Mouse (Mus musculus): ENCODE data around the gene Calml3. TPM values are rescaled to one million over a fixed set of nuclear protein-coding genes. Genes with fewer than 3 reads are reported as not detected.

Calml3 gene
- polyA plus RNA-seq, 1 experiment from 2014 or later, result 1.1 TPM

- Histone ChIP-seq H3K27me3 (no peaks in the 10 kb centered on the region), H3K4me1 (peaks cover 24% of the 10 kb centered on the region), H3K36me3 (no peaks in the 10 kb centered on the region), H3K9me3 (peaks cover 2% of the 10 kb centered on the region; the same call in 1 of the 2 replicates), H3K27ac (no peak overlapping the region), H3K4me3 (no peak overlapping the region), H3K4me2 (replicated peaks) (no peak overlapping the region), H3K9ac (no peak overlapping the region)
- no peak for ATAC-seq (ENCODE audit: low FRiP score, low read depth)
- WGBS, result 89% methylated on average over 5 of the region's 5 CpGs
Measured at GRCm38 (mm10) chr13:3805638-3806037, 1.5 kb upstream of the Calml3 start.

- Histone ChIP-seq H3K27me3 (no peaks in the 10 kb centered on the region), H3K4me3 (no peak overlapping the region), H3K27ac (no peak overlapping the region), H3K4me2 (replicated peaks) (no peak overlapping the region), H3K4me1 (peaks cover 27% of the 10 kb centered on the region), H3K36me3 (no peaks in the 10 kb centered on the region), H3K9ac (no peak overlapping the region), H3K9me3 (no peaks in the 10 kb centered on the region)
- WGBS, result 58% methylated on average over 2 of the region's 2 CpGs
- no peak for ATAC-seq (ENCODE audit: low FRiP score, low read depth)
Measured at GRCm38 (mm10) chr13:3805132-3805531, 1.0 kb upstream of the Calml3 start.

GRCm38 (mm10) chr13:3799386-3799785 is 4.7 kb downstream of the Calml3 start:
- ATAC-seq (ENCODE audit: low FRiP score, low read depth), result no peak
- H3K27me3 ChIP-seq, result no peaks in the 10 kb centered on the region
- WGBS, result 10% methylated on average over 3 of the region's 3 CpGs
- H3K36me3 ChIP-seq, result no peaks in the 10 kb centered on the region
- H3K27ac ChIP-seq, result no peak overlapping the region
- H3K4me2 ChIP-seq (replicated peaks), result no peak overlapping the region
- no peak overlapping the region for H3K9ac ChIP-seq
- no peak overlapping the region for H3K4me3 ChIP-seq
- peaks cover 18% of the 10 kb centered on the region; the same call in 1 of the 2 replicates for H3K4me1 ChIP-seq
- H3K9me3 ChIP-seq, result no peaks in the 10 kb centered on the region

GRCm38 (mm10) chr13:3798751-3799150 is 5.4 kb downstream of the Calml3 start:
- no peak overlapping the region for H3K4me2 ChIP-seq (replicated peaks)
- no peak overlapping the region for H3K27ac ChIP-seq

GRCm38 (mm10) chr13:3796649-3797048 is 7.5 kb downstream of the Calml3 start:
- ATAC-seq (ENCODE audit: low FRiP score, low read depth), result no peak
- H3K36me3 ChIP-seq, result no peaks in the 10 kb centered on the region
- 84% methylated on average over 4 of the region's 4 CpGs for WGBS
- H3K9me3 ChIP-seq, result no peaks in the 10 kb centered on the region
- H3K27me3 ChIP-seq, result no peaks in the 10 kb centered on the region
- no peak overlapping the region for H3K27ac ChIP-seq
- H3K4me3 ChIP-seq, result no peak overlapping the region
- H3K9ac ChIP-seq, result no peak overlapping the region
- peaks cover 31% of the 10 kb centered on the region for H3K4me1 ChIP-seq
- no peak overlapping the region for H3K4me2 ChIP-seq (replicated peaks)

More at GRCm38 (mm10) chr13:3798751-3799150, 5.4 kb downstream of the Calml3 start:
- Histone ChIP-seq H3K9ac (no peak overlapping the region), H3K27me3 (no peaks in the 10 kb centered on the region), H3K36me3 (no peaks in the 10 kb centered on the region), H3K9me3 (no peaks in the 10 kb centered on the region), H3K4me3 (no peak overlapping the region), H3K4me1 (peaks cover 18% of the 10 kb centered on the region; the same call in 1 of the 2 replicates)
- no peak for ATAC-seq (ENCODE audit: low FRiP score, low read depth)

- no peak overlapping the region for H3K9ac ChIP-seq
- ATAC-seq (ENCODE audit: low FRiP score, low read depth), result no peak
- 29% methylated on average over 2 of the region's 2 CpGs for WGBS
Measured at GRCm38 (mm10) chr13:3789531-3789930, 14.6 kb downstream of the Calml3 start.

GRCm38 (mm10) chr13:3788588-3788987 is 15.5 kb downstream of the Calml3 start:
- no peak overlapping the region for H3K4me2 ChIP-seq (replicated peaks)
- ATAC-seq (ENCODE audit: low FRiP score, low read depth), result no peak
- H3K36me3 ChIP-seq, result no peaks in the 10 kb centered on the region
- no peak overlapping the region for H3K9ac ChIP-seq
- H3K27ac ChIP-seq, result no peak overlapping the region
- no peaks in the 10 kb centered on the region for H3K9me3 ChIP-seq
- no peaks in the 10 kb centered on the region for H3K27me3 ChIP-seq
- no peak overlapping the region for H3K4me3 ChIP-seq
- peaks cover 23% of the 10 kb centered on the region for H3K4me1 ChIP-seq
- WGBS, result 85% methylated on average over 2 of the region's 2 CpGs

More at GRCm38 (mm10) chr13:3789531-3789930, 14.6 kb downstream of the Calml3 start:
- Histone ChIP-seq H3K9me3 (no peaks in the 10 kb centered on the region), H3K27me3 (no peaks in the 10 kb centered on the region), H3K4me2 (replicated peaks) (no peak overlapping the region), H3K36me3 (no peaks in the 10 kb centered on the region), H3K27ac (no peak overlapping the region), H3K4me3 (no peak overlapping the region), H3K4me1 (peaks cover 23% of the 10 kb centered on the region)

- no peak overlapping the region for H3K27ac ChIP-seq
- no peak overlapping the region for H3K9ac ChIP-seq
- no peak for ATAC-seq (ENCODE audit: low FRiP score, low read depth)
- no peaks in the 10 kb centered on the region for H3K9me3 ChIP-seq
- 90% methylated on average over 3 of the region's 3 CpGs for WGBS
- no peak overlapping the region for H3K4me3 ChIP-seq
- H3K27me3 ChIP-seq, result no peaks in the 10 kb centered on the region
- peaks cover 20% of the 10 kb centered on the region for H3K4me1 ChIP-seq
- no peaks in the 10 kb centered on the region for H3K36me3 ChIP-seq
- H3K4me2 ChIP-seq (replicated peaks), result no peak overlapping the region
Measured at GRCm38 (mm10) chr13:3787644-3788043, 16.5 kb downstream of the Calml3 start.

- no peak overlapping the region for H3K4me2 ChIP-seq (replicated peaks)
- no peak overlapping the region for H3K9ac ChIP-seq
- whole genome bisulfite sequencing, result 33% methylated on average over 4 of the region's 4 CpGs
- H3K9me3 ChIP-seq, result no peaks in the 10 kb centered on the region
- H3K27ac ChIP-seq, result no peak overlapping the region
- H3K4me3 ChIP-seq, result no peak overlapping the region
- peaks cover 14% of the 10 kb centered on the region for H3K4me1 ChIP-seq
- ATAC-seq (ENCODE audit: low FRiP score, low read depth), result no peak
- H3K27me3 ChIP-seq, result no peaks in the 10 kb centered on the region
- no peaks in the 10 kb centered on the region for H3K36me3 ChIP-seq
Measured at GRCm38 (mm10) chr13:3787102-3787501, 17.0 kb downstream of the Calml3 start.

GRCm38 (mm10) chr13:3783621-3784020 is 20.5 kb downstream of the Calml3 start:
- 71% methylated on average over 2 of the region's 2 CpGs for WGBS

GRCm38 (mm10) chr13:3782499-3782898 is 21.6 kb downstream of the Calml3 start:
- no peak for ATAC-seq (ENCODE audit: low FRiP score, low read depth)
- WGBS, result 59% methylated on average over 2 of the region's 2 CpGs
- Histone ChIP-seq H3K4me1 (peaks cover 5% of the 10 kb centered on the region; the same call in 1 of the 2 replicates), H3K36me3 (no peaks in the 10 kb centered on the region), H3K4me3 (no peak overlapping the region), H3K4me2 (replicated peaks) (no peak overlapping the region), H3K9ac (no peak overlapping the region), H3K9me3 (no peaks in the 10 kb centered on the region), H3K27me3 (no peaks in the 10 kb centered on the region), H3K27ac (no peak overlapping the region)

More at GRCm38 (mm10) chr13:3783621-3784020, 20.5 kb downstream of the Calml3 start:
- no peaks in the 10 kb centered on the region for H3K36me3 ChIP-seq
- H3K4me2 ChIP-seq (replicated peaks), result no peak overlapping the region
- H3K27ac ChIP-seq, result no peak overlapping the region
- H3K9me3 ChIP-seq, result no peaks in the 10 kb centered on the region
- H3K9ac ChIP-seq, result no peak overlapping the region
- ATAC-seq (ENCODE audit: low FRiP score, low read depth), result no peak
- peaks cover 5% of the 10 kb centered on the region; the same call in 1 of the 2 replicates for H3K4me1 ChIP-seq
- no peaks in the 10 kb centered on the region for H3K27me3 ChIP-seq
- H3K4me3 ChIP-seq, result no peak overlapping the region

GRCm38 (mm10) chr13:3779575-3780226 is 24.4 kb downstream of the Calml3 start:
- no peak for ATAC-seq (ENCODE audit: low FRiP score, low read depth)
- Histone ChIP-seq H3K4me2 (replicated peaks) (no peak overlapping the region), H3K27ac (no peak overlapping the region; the same call in 1 of the 2 replicates), H3K27me3 (no peaks in the 10 kb centered on the region), H3K4me1 (no peaks in the 10 kb centered on the region), H3K9me3 (no peaks in the 10 kb centered on the region), H3K36me3 (no peaks in the 10 kb centered on the region), H3K9ac (no peak overlapping the region), H3K4me3 (no peak overlapping the region)
- 84% methylated on average over 8 of the region's 8 CpGs for WGBS

Data from limb, embryonic 13.5 days (tissue).